7 mouse cellular contexts compared by ENCODE assay signal in genomic region chr7:69807220-69807619, GRCm38 (mm10).
A peak's percentile ranks its signal among the peaks of the same experiment; 100 is the strongest.
DNase-seq lines count a peak whose midpoint lies in the region; ATAC-seq and TF ChIP-seq lines count a peak whose summit lies in the region.

No protein-coding gene starts in this region.

- no peak overlapping the region for H3K4me3 ChIP-seq in kidney, adult 2 months (ENCODE audit: insufficient read depth, low read depth, low read length)
- H3K4me3 ChIP-seq in kidney, embryonic 16.5 days (ENCODE audit: low read length), result no peak overlapping the region

- no peak overlapping the region for H3K4me2 ChIP-seq in kidney, embryonic 16.5 days (replicated peaks; ENCODE audit: low read depth, low read length)

- no peaks in the 10 kb centered on the region for H3K27me3 ChIP-seq in kidney, adult 2 months (replicated peaks; ENCODE audit: control insufficient read depth, insufficient read depth, low read length)
- no peaks in the 10 kb centered on the region for H3K27me3 ChIP-seq in kidney, embryonic 16.5 days (ENCODE audit: insufficient read depth, low read length)

- no peak overlapping the region for H3K27ac ChIP-seq in kidney, adult 2 months (ENCODE audit: insufficient read depth, low read depth, low read length)
- no peak overlapping the region for H3K27ac ChIP-seq in kidney, embryonic 16.5 days (ENCODE audit: low read length)

- WGBS in kidney, adult 2 months, result 41% methylated on average over 8 of the region's 8 CpGs
- 29% methylated on average over 8 of the region's 8 CpGs for WGBS in kidney, embryonic 16.5 days

- H3K4me1 ChIP-seq in kidney, adult 2 months (ENCODE audit: control insufficient read depth, insufficient read depth, low read length), result no peaks in the 10 kb centered on the region
- H3K4me1 ChIP-seq in kidney, embryonic 16.5 days (ENCODE audit: insufficient read depth, low read length), result no peaks in the 10 kb centered on the region

- H3K36me3 ChIP-seq in kidney, adult 2 months (ENCODE audit: control insufficient read depth, insufficient read depth, low read length), result no peaks in the 10 kb centered on the region
- H3K36me3 ChIP-seq in kidney, embryonic 16.5 days (ENCODE audit: insufficient read depth, low read length), result no peaks in the 10 kb centered on the region

- DNase-seq in kidney, adult 2 months, result peak; percentile 24
- peak; percentile 2 for DNase-seq in ES-CJ7 (ENCODE audit: low read depth, low spot score)
- peak; percentile 6 for DNase-seq in adrenal gland, postnatal 14 days
- DNase-seq in kidney, postnatal 36 days, result peak; percentile 14 to 27
- DNase-seq in right cerebral cortex, postnatal 36 days (ENCODE audit: low spot score in 2 of 2), result no peak
- DNase-seq in left cerebral cortex, adult 8-10 months (ENCODE audit: low spot score in 2 of 2), result no peak

- TF ChIP-seq CTCF in kidney, adult 2 months (conservative IDR thresholded peaks at IDR 0.05; ENCODE audit: insufficient read depth, insufficient read length, low read depth, low read length), result no peak

- no peak for TF ChIP-seq POLR2A in kidney, adult 2 months (IDR thresholded peaks at IDR 0.05; ENCODE audit: low read depth, low read length)

- no peaks in the 10 kb centered on the region for H3K9me3 ChIP-seq in kidney, embryonic 16.5 days (ENCODE audit: low read length)

- ATAC-seq in kidney, embryonic 16.5 days (ENCODE audit: low FRiP score, low TSS enrichment), result no peak

- no peak overlapping the region for H3K9ac ChIP-seq in kidney, embryonic 16.5 days (replicated peaks; ENCODE audit: low read length)

Comparison
In these comparisons a context has a peak if more than half of its experiments do, and no peak if none do; other contexts are left out.
1. DNase-seq: peak in kidney, adult 2 months (single experiment), ES-CJ7 (single experiment), adrenal gland, postnatal 14 days (single experiment) and kidney, postnatal 36 days (2 of 2); none in right cerebral cortex, postnatal 36 days (0 of 2) and left cerebral cortex, adult 8-10 months (0 of 2).